Mouse (Mus musculus) kidney, postnatal 14 days (tissue): ENCODE data around the gene Ly86.

Experiments
- DNase-seq: peaks from one replicate; pipeline ENCODE4 v3.0.0; 2022; ENCODE audit warnings: mixed read lengths

Gene Ly86

GRCm38 (mm10) chr13:37433142-37433541 lies 88.1 kb downstream of the Ly86 start:
- DNase-seq: no peak

GRCm38 (mm10) chr13:37433730-37434129 lies 88.7 kb downstream of the Ly86 start:
- DNase-seq: no peak

DNA sequence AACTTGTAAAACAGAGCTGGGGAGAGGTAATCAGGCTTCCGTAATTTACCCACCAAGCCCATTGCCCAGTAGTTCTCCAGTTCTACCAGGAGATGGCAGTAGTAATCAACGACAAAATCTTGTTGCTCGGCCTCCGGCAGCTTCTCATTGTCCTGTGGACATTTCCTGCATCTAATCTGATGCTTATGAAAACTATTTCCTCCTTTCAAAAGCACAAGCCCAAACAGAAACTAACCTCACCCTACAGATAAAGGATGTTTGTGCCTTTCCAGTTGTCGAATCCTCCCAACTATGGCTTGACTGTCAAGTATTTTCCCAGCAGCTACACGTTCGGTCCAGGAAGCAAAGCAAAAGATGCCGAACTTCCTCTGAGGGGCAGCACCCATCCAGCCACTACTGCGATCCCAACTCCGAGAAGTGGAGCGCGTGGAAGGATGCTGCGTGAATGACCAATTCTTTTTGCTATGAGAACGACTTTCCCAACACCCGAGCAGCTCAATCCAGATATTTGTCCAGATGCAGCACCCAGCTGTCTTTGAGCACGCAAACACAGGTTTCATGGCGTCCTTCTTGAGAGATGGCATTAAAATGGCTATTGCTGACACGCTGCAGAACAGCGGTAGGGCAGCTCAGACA lies 89.2 kb downstream of the Ly86 start:
- peak; percentile 81 for DNase-seq

DNA sequence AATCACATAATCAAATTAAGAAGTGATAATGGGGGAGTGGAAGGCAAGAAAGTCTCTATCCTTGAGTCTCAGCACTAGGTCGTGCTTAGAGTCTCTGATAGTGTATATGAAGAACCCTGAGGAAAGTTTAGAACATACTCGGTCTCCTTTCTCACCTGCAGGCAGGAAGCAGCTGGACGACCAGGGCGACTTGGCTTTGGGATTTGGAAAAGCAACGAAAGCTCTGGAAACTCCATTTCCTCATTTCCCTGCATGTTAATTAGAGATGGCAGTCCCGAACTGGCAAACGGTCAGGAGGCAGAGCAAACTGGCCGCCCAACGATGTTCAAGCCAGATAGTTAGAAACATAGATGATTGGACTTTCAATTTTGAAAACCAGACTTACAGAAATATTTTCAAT lies 89.8 kb downstream of the Ly86 start:
- no peak for DNase-seq

- no peak for DNase-seq
These were observed 91.4 kb downstream of the Ly86 start for GRCm38 (mm10) chr13:37436267-37437013.

- DNase-seq: no peak
These were observed 93.8 kb downstream of the Ly86 start for GRCm38 (mm10) chr13:37438788-37439187.

GRCm38 (mm10) chr13:37439477-37439876 lies 94.5 kb downstream of the Ly86 start:
- no peak for DNase-seq

GRCm38 (mm10) chr13:37439941-37440340 lies 94.9 kb downstream of the Ly86 start:
- no peak for DNase-seq

DNA sequence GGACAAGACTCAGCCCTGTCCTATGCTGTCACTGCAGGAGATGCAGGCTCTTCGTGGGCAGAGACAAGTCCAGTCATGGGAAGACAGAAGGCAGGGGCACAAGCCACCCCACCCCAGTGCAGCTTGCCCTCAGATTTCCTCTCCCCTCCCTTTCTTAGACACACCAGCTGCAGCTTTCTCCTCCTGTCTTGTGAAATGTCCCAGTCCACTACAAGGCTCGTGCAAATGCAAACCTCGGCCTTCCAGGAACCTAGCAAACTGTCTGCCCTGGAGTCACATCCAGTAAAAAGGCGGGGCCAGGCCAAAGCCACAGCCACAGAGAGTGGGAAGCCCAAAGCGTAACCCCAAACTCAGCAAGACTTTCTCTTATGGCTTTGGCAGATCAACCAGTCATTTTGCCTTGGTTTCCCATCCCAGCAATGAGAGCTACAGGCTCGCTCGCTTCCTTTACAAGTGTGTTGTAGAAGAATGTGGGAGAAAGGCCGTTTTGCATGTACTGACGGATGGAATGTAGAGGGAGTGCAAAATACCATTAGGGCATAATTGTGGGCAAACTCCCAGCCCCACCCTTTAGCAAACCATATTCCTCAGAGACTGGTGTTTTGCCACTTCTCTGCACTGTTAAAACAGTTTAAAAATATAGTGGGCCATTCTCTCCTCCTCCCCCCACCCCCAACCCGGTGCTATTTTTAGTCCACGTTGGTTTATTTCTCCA lies 95.7 kb downstream of the Ly86 start:
- no peak for DNase-seq

DNA sequence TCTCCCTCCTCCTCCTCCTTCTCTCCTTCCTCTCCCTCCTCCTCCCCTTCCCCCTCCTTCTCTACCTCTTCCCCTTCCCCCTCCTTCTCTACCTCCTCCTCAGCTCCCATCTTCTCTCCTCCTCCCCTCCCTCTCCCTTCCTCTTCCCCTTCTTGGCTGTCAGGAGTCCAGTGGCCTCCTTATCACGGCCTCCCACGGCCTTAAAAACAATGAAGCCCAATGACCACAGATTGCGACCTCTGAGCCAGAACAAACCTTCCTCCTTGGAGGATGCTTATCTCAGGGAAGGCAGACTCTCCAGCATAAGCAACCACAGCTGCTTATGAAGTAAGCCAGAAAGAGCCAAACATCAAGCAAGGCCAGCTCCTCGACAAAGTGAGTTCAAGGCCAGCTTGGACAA lies 97.0 kb downstream of the Ly86 start:
- DNase-seq: no peak

DNA sequence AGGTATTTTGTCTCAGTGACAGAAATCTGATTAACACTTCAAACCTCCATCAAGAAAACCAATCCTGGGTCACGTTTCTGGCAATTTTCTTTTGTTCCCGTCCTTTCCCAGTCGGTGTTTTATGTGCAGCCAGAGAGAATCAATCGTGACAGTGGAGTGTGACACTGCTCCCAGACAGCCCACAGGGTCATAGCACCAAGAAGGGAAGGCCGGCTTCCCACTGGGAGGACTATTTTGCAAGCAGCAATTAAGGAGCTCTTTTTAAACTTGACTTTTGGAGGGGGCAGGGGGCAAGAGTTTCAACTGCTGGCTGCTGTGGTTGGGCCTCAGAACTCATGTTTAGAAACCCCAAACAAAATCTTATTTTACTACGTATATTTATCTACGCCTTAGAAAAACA lies 97.5 kb downstream of the Ly86 start:
- DNase-seq: no peak

GRCm38 (mm10) chr13:37446699-37447258 lies 101.8 kb downstream of the Ly86 start:
- DNase-seq: no peak

- no peak for DNase-seq
These were observed 106.0 kb downstream of the Ly86 start for GRCm38 (mm10) chr13:37451021-37451420.

DNA sequence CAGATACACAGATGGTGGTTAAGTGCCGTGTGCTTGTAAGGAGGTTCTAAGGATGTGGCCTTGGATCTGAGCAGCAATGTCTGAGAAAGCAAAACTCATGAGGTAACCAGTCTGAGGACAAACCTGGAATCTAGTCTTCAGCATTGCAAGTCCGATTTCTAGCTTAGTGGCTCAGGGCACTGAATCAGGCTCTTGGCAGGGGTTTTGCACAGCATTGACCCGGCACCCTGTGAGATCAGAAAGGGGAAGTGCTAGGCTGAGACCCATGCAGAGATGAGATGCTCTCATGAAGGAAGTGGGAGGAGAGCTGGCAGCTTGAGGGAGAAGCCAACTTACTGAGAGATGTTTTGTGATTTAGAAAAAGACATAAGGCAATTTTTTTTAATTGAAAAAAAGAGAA lies 106.5 kb downstream of the Ly86 start:
- DNase-seq: peak; percentile 64

DNA sequence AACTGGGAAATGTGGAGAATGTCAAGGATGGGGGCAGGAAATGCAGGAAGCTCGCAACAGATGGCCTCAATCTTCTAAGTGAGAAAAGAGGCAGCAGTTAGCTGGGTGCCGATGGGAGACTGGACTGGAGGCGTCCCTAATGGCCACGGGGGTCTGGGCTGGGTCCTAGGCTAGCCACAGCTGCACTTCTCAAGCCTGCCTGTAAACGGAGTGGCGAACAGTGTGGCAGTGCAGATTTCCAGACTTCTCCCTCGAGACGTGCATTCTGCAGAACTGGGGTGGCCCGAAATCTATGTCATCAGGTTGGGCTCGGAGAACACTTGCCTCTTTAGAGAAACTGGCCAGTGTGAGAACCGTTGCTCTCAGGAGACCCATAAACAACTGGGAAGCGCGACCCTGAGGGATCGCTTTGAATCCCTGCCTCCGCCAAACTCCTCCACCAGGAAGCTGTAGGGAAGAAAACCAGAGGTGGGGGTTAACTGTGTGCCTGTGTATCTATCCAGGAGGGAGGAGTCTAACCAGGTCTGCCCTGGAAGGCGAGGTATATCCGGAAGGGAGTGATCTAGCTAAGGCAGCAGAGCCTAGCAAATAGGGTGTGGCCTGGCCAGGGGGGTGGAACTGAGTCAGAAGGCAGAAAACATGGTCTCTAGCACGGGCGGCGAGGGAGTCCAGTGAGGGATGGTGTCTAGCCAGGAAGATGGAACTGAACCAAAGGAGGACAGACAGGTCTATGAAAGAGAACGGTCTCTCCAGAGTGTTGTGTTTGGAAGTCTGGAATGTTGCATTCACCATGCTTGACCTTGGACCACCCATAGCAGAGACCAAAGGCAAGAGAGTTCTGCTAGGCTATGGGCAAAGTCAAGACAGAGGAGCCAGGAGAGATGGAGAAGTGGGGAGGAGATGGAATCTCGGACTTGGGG lies 107.3 kb downstream of the Ly86 start:
- peak; percentile 70 for DNase-seq

- DNase-seq: peak; percentile 92
These were observed 108.2 kb downstream of the Ly86 start for GRCm38 (mm10) chr13:37453203-37453602.

GRCm38 (mm10) chr13:37454356-37454755 lies 109.3 kb downstream of the Ly86 start:
- DNase-seq: no peak

DNA sequence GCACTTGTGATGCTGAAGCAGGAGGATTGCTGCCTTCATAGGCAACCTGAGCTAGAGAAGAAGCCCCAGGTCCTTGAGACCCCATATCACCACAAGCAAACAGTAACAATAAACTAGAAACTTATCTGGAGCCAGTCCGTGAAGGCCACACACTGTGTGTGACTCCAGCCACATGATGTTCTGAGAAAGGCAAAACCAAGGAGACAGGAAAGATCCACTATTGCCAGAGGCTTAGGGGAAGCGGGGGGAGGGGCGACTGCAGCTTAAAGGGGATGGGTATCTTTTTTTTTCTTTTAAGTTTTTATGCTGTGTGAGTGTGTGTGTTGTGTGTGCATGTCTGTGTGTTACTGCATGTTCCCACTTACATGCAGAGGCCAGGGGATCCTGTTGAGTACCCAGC lies 110.6 kb downstream of the Ly86 start:
- no peak for DNase-seq

DNA sequence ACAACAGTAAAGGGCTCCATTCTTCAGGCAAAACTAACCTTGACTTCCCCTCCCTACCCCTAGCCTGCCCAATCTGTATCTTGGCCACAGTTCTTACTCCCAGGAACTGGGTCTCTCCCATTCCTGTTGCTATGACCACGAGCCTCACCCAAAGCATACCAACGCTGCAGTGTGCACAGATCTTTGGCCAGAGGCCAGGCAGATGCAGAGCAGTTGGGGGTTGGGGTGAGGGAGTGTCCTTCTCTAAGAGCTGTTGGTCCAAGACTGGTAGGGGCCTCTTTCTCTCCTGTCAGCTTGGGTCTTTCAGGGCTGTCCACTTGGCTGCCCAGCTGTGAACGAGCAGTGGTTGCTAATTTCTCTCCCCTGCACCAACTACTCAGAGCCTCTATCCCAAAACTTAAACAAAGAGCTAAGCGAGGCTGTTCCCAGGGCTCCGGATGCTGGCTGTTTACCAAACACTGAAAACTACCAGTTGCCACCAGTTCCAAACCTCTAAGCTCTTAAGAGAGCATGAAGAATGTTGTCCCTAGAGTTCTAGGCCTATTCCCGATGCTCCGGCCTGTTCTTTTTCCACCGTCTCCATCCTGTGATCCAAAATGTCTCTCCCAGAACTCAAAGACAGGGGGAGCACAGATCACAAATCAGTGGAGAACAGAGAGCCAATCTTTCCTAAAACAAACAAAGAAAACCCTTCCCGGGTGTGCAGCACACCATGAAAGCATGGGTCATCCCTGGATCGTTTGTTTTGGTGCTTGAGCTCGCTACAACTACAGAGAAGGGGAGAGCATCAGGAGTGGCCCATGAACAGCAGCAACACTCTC lies 112.2 kb downstream of the Ly86 start:
- DNase-seq: peak; percentile 85

DNA sequence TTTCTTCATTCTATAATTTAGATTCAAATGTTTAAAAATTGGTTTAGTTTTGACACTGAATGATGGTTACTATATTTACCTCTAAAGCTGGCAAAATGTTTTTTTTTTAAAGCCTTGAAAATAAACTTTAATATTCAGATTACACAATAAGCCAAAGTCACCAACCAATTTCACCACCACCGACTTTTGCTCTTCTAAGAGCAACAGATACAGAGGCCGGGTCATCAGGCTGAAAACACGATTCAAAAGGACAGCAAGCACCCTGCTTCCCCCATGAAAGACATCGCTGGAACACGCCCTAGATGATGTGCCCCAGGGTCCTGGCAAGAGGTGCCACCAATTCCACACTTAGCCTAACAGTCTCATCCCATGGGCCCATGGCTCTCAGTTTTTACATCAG lies 113.5 kb downstream of the Ly86 start:
- DNase-seq: no peak

DNA sequence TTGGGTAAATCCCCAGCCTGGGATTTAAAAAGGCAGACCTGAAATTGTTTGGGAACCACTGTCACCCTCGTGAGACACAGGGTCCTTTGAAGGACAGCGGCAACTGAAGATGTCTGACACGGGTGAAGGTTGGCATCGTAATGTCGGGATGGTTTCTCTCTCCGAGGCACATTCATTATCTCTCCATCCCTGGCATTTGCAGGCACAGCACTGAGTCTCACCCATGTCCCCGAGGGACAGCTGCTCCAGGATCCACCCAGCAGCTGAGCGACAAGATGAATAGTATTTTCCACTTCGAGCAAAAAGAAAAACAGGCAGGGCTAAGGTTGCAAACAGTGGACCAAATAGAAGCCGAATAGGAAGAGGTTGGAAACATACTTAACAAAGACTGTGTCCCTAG lies 114.0 kb downstream of the Ly86 start:
- DNase-seq: no peak
